Mouse (Mus musculus) heart, embryonic 13.5 days (tissue): ENCODE results near the gene Fgfr2. TPM values are rescaled to one million over a fixed set of nuclear protein-coding genes. Genes with fewer than 3 reads are reported as not detected.

Experiments used
- ATAC-seq: fragments of 200-750 bp; cut with Nextera tagmentation; 2 replicates; pipeline ENCODE4 v1.8.0; 2017; ENCODE audit warnings: moderate TSS enrichment; ENCODE audit not compliant: insufficient number of reproducible peaks, low FRiP score, low TSS enrichment; ENCODE audit errors: extremely low read depth
- H3K27ac ChIP-seq: fragments of 300-500 bp; sonication (generic); replicated peaks from 2 replicates; pipeline ENCODE4 v1.5.1; 2015; ENCODE audit warnings: moderate library complexity, mild to moderate bottlenecking, inconsistent platforms
- H3K27me3 ChIP-seq: fragments of 300-500 bp; sonication (generic); replicated peaks from 2 replicates; pipeline ENCODE4 v1.6.1; 2015; ENCODE audit warnings: mild to moderate bottlenecking, inconsistent platforms
- H3K36me3 ChIP-seq: fragments of 300-500 bp; sonication (generic); 2 replicates; pipeline ENCODE4 v1.6.1; 2015; ENCODE audit warnings: mild to moderate bottlenecking, inconsistent platforms
- H3K4me1 ChIP-seq: fragments of 300-500 bp; sonication (generic); 2 replicates; pipeline ENCODE4 v1.6.1; 2015; ENCODE audit warnings: inconsistent platforms
- H3K4me2 ChIP-seq: fragments of 300-500 bp; sonication (generic); 2 replicates; pipeline ENCODE4 v1.6.1; 2015; ENCODE audit warnings: inconsistent platforms, mild to moderate bottlenecking, moderate library complexity
- H3K4me3 ChIP-seq: fragments of 300-500 bp; sonication (generic); 2 replicates; pipeline ENCODE4 v1.5.1; 2015; ENCODE audit warnings: moderate library complexity, mild to moderate bottlenecking, inconsistent platforms
- H3K9ac ChIP-seq: fragments of 300-500 bp; sonication (generic); 2 replicates; pipeline ENCODE4 v1.6.1; 2015; ENCODE audit warnings: inconsistent platforms, mild to moderate bottlenecking, moderate library complexity
- H3K9me3 ChIP-seq: fragments of 300-500 bp; sonication (generic); 2 replicates; pipeline ENCODE4 v1.6.1; 2016; ENCODE audit warnings: inconsistent platforms
- WGBS: fragments of 180-500 bp; shearing (Covaris S2); methylation state at CpG from one replicate; pipeline ENCODE4 v1.1.7; 2015; ENCODE audit warnings: mixed read lengths; 5-methylcytosine and 5-hydroxymethylcytosine counted together
- polyA plus RNA-seq: library from polyadenylated mRNA; unstranded; fragments of >200 nt; fragmentation: Nextera tagmentation; extraction: Ambion mirVana; gene quantifications from 2 replicates; pipeline ENCODE4 v1.2.1, GENCODE M21; 2015

The Fgfr2 gene
- polyA plus RNA-seq, 1 experiment from 2014 or later, result 22.5 TPM

DNA sequence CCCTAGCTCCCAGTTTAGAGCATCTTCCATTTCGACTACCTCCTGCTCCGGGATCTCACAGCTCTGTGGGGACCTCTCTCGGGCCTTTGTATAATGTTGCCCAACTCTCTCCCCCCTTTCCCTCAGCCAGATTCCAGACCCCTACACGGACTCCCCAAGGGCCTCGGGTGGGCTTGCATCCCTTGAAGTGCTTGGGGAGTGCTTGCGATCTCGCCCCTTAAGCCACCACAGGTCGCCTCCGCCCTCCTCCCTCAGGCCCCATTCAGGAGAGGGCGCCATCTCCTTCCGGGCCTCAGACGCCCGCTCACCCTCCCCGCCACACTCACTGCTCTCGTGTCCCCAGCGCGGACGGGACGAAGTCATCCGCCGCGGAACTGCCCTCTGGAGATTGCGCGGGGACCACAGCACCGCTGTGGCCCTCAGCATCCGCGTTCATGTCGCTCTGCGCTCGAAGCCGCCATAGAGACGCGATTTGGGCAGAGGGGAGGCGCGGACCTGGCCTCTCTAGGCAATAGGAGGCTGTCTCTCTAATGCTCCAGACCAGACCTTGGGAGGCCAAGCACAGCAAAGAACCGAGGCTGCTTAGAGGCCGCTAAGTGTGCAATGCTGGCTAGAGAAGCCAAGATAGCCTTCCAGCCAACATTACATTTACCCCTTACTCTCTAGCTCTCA is 270.8 kb downstream of the Fgfr2 start, which contains the start of gene Eef1akmt2:
Gene Eef1akmt2, minus strand, starts transcription at position 501 of the 672 bp plus-strand sequence.
- Histone ChIP-seq H3K27ac (peak within 1 kb of the TSS; percentile 97), H3K4me3 (peak within 1 kb of the TSS; percentile 85), H3K36me3 (peaks cover 34% of the 10 kb centered on the region), H3K27me3 (no peaks in the 10 kb centered on the region), H3K4me1 (peaks cover 15% of the 10 kb centered on the region), H3K9ac (peak within 1 kb of the TSS; percentile 95), H3K9me3 (no peaks in the 10 kb centered on the region), H3K4me2 (peak within 1 kb of the TSS; percentile 69)
- peak; percentile 80 for ATAC-seq
- WGBS, result 0% methylated on average over 36 of the region's 37 CpGs

DNA sequence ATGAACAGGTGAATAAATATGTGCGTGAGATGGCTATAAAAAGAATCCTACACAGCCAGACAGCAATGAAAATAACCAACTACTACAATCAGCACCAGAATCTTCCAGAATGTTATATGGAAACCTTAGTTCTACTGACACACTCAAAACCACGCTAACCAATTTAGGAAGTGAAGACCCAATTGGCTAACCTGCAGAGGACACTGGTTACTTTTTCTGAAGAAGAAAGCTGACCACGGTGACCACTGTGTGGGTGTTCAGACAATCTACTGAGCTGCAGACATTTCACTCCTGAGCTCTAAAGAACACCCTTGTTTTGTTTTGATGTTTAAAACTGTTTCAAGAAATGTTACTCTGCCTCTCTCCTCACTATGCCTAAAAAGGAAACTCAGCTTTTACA is 280.0 kb downstream of the Fgfr2 start:
- WGBS, result 88% methylated on average over 3 of the region's 3 CpGs

DNA sequence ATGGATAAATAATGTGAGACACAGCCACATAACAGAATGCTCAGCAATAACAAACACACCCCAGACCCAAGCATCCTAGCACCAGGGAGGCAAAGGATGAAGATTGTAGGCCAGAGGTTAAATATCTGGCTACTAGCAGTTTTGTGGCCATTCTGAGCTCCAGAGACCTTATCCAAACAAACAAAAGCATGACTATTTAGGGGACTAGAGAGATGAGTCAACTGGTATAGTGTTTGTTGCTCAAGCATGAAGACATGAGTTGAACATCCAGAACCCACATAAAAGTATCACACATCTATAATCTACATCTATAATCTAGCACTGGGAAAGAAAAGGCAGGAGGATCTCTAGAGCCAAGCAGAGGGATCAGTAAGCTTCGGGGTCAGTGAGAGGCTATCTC is 280.7 kb downstream of the Fgfr2 start:
- Histone ChIP-seq H3K9me3 (no peaks in the 10 kb centered on the region), H3K4me1 (peaks cover 4% of the 10 kb centered on the region), H3K27me3 (no peaks in the 10 kb centered on the region), H3K4me2 (no peak overlapping the region), H3K36me3 (peaks cover 54% of the 10 kb centered on the region), H3K27ac (no peak overlapping the region), H3K9ac (no peak overlapping the region), H3K4me3 (no peak overlapping the region)
- ATAC-seq, result no peak
- 81% methylated on average over 1 of the region's 1 CpGs for WGBS

More for the DNA sequence above, 280.0 kb downstream of the Fgfr2 start:
- Histone ChIP-seq H3K27ac (no peak overlapping the region), H3K4me2 (no peak overlapping the region), H3K4me1 (peaks cover 4% of the 10 kb centered on the region), H3K9ac (no peak overlapping the region), H3K36me3 (peaks cover 61% of the 10 kb centered on the region), H3K9me3 (no peaks in the 10 kb centered on the region), H3K4me3 (no peak overlapping the region), H3K27me3 (no peaks in the 10 kb centered on the region)
- ATAC-seq, result no peak

DNA sequence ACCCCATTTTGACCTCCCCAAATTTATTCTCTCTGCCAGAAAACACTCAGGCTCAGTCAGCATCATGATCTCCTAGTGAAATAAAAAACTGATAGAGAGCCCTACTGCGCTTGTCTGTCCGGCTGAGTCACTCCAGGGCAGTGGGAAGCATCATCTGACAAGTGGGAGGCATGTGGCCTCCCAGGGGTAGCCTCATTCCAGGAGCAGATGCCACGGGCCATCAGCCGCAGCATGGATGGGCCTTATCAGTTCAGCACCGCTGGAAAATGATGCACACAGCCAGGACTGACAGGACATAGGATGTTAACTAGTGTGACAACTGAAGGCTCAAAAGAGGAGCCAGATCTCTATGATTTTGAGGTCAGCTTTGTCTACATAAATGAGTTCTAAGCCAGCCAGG is 281.9 kb downstream of the Fgfr2 start:
- Histone ChIP-seq H3K36me3 (peaks cover 50% of the 10 kb centered on the region), H3K4me2 (no peak overlapping the region), H3K9ac (0 out of 2 replicates have a peak overlapping the region, but pooled peaks have one; percentile 28), H3K9me3 (no peaks in the 10 kb centered on the region), H3K4me3 (no peak overlapping the region), H3K27ac (no peak overlapping the region), H3K4me1 (peaks cover 4% of the 10 kb centered on the region), H3K27me3 (no peaks in the 10 kb centered on the region)
- ATAC-seq, result no peak
- 20% methylated on average over 5 of the region's 5 CpGs for WGBS

DNA sequence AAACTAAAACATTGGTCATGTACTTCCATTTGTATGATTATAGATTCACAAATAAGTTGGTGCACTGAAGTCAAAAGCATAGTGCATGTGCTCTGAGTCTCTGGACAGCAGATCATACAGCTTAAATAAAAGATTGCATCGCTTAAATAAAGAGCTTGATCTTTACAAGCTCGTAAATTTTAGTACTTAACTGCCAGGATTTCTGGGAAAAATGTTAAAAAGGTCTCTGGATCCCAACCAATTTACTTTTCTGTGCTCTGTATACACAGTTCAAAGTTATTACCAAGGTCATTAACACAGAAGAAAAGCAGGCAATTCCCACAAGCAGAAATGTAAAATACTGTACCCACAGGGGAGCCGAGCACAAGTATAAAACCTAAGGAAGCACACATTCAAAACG is 292.2 kb downstream of the Fgfr2 start:
- H3K4me1 ChIP-seq, result no peaks in the 10 kb centered on the region
- H3K9ac ChIP-seq, result no peak overlapping the region
- ATAC-seq, result no peak
- no peaks in the 10 kb centered on the region for H3K27me3 ChIP-seq
- no peaks in the 10 kb centered on the region for H3K9me3 ChIP-seq
- WGBS, result 90% methylated on average over 4 of the region's 4 CpGs
- H3K4me3 ChIP-seq, result no peak overlapping the region
- no peak overlapping the region for H3K4me2 ChIP-seq
- H3K36me3 ChIP-seq, result peaks cover 62% of the 10 kb centered on the region
- H3K27ac ChIP-seq, result no peak overlapping the region

DNA sequence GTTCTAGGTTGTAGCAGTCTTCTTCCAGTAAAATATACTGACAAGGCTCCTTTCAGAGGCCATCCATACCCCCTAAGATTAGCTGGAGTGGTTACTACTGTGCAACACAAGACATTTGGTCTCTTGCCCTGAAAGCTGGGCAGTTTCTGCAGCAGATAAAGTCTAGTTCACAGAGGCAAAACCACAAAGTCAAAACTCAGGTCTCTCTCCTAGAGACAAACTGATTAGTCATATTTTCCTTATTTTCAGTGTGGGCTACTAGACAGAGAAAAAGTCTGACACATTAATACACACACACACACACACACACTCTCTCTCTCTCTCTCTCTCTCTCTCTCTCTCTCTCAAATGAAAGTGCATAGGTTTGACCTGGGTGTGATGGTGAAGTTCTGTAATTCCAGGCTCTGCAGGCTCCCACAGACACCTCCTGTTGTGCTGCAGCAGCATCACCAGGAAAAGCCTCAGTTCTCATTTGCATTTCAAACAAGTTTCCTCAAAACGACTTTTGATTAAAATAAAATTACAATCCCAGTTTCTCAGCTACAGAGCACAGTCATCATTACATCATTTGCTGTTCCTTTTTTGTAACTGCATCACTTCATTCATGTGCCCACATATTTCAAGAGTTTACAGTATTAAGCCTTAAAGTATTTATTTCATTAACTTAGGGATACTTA is 298.7 kb downstream of the Fgfr2 start:
- H3K36me3 ChIP-seq, result peaks cover 52% of the 10 kb centered on the region
- no peak overlapping the region for H3K4me2 ChIP-seq
- WGBS, result 12% methylated on average over 1 of the region's 1 CpGs
- no peaks in the 10 kb centered on the region for H3K27me3 ChIP-seq
- ATAC-seq, result no peak
- no peak overlapping the region for H3K27ac ChIP-seq
- no peak overlapping the region for H3K4me3 ChIP-seq
- no peaks in the 10 kb centered on the region for H3K4me1 ChIP-seq
- no peak overlapping the region for H3K9ac ChIP-seq
- H3K9me3 ChIP-seq, result no peaks in the 10 kb centered on the region

DNA sequence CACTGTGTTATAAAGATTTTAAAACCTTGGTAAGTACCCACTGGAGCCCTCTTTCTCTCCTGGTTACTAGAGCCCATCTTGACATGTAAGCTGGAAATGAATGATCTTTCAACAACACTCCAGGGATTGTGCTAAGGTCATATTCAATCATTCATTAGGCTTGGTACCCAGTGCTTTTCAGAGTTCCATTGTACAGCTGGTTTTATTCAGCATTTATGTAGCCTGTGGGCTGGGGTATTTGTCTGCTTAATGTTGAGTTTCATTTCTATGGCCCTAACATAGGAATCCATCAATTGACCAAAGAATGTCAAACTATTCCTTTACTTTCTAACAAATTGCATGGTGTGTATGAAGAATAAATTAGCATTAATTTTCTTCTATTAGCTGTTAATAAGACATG is 299.3 kb downstream of the Fgfr2 start:
- no peak overlapping the region for H3K4me3 ChIP-seq
- no peak for ATAC-seq
- no peak overlapping the region for H3K4me2 ChIP-seq
- no peaks in the 10 kb centered on the region for H3K27me3 ChIP-seq
- no peaks in the 10 kb centered on the region for H3K4me1 ChIP-seq
- H3K9ac ChIP-seq, result no peak overlapping the region
- peaks cover 52% of the 10 kb centered on the region for H3K36me3 ChIP-seq
- no peaks in the 10 kb centered on the region for H3K9me3 ChIP-seq
- no peak overlapping the region for H3K27ac ChIP-seq

DNA sequence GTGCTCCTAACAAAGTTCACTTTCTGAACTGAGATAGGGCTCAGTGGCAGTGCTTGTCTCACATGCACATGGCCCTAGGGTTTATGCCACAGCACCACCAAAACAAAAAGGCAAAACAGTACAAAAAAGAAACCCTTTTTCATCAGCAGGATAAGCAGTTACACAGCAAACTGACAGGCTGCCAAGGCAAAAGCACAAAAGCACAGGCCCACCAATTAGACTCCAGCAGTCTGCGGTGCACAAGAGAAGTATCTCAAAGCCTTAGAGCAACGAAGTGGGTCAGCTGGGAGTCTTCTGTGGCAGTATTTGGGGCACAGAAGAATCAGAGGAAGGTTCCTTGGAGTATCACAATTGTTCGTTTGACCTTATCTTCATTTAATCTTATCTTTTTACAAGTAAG is 302.5 kb downstream of the Fgfr2 start:
- Histone ChIP-seq H3K4me2 (no peak overlapping the region), H3K9me3 (no peaks in the 10 kb centered on the region), H3K36me3 (peaks cover 30% of the 10 kb centered on the region), H3K27me3 (no peaks in the 10 kb centered on the region), H3K27ac (no peak overlapping the region), H3K4me3 (no peak overlapping the region), H3K9ac (no peak overlapping the region), H3K4me1 (no peaks in the 10 kb centered on the region)
- ATAC-seq, result no peak
- WGBS, result 65% methylated on average over 3 of the region's 3 CpGs

DNA sequence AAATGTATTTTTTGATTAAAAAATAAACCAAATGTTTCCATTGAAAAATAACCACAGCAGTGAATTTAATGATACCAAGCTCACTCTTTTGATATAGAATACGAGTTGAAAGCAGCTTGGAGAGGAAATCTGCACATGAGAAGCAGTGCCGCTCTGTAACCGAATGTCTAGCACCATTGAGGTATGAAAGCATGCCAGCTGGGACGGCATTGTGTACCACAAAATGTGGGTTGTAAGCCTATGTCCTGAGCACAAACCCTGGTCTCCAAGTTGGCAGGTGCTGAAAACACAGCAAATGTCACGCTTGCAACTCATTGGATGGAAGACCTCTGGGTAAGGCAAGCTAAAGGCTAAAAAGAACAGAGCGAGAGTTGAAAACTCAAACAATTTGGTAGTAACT is 306.1 kb downstream of the Fgfr2 start:
- no peak for ATAC-seq
- H3K4me1 ChIP-seq, result peaks cover 12% of the 10 kb centered on the region
- H3K36me3 ChIP-seq, result peaks cover 15% of the 10 kb centered on the region; the same call in 1 of the 2 replicates
- 88% methylated on average over 6 of the region's 6 CpGs for WGBS
- H3K4me3 ChIP-seq, result no peak overlapping the region
- H3K9me3 ChIP-seq, result no peaks in the 10 kb centered on the region
- H3K27ac ChIP-seq, result no peak overlapping the region
- no peak overlapping the region for H3K4me2 ChIP-seq
- H3K27me3 ChIP-seq, result no peaks in the 10 kb centered on the region
- no peak overlapping the region for H3K9ac ChIP-seq

DNA sequence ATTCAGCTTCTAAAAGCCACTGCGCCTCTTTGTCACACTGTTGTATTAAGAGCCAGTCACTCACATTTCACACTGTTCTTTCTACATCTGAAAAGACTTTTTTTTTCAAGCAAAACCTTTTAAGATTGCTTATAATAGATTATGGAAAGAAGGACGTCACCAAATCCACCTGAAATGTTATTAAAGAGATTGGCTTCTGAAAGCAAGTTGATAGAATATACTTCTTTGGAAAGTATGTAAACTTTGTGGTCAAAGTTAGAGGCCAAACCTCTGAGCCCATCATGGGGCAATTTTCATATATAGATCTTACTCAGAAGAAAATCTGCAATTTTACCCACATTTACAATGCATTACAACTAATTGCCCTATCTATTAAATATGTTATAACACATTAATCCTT is 306.6 kb downstream of the Fgfr2 start:
- Histone ChIP-seq H3K36me3 (peaks cover 15% of the 10 kb centered on the region; the same call in 1 of the 2 replicates), H3K4me3 (no peak overlapping the region), H3K4me2 (no peak overlapping the region), H3K9ac (no peak overlapping the region), H3K27ac (no peak overlapping the region), H3K9me3 (no peaks in the 10 kb centered on the region), H3K4me1 (peaks cover 17% of the 10 kb centered on the region), H3K27me3 (no peaks in the 10 kb centered on the region)
- ATAC-seq, result no peak
- 89% methylated on average over 2 of the region's 2 CpGs for WGBS

DNA sequence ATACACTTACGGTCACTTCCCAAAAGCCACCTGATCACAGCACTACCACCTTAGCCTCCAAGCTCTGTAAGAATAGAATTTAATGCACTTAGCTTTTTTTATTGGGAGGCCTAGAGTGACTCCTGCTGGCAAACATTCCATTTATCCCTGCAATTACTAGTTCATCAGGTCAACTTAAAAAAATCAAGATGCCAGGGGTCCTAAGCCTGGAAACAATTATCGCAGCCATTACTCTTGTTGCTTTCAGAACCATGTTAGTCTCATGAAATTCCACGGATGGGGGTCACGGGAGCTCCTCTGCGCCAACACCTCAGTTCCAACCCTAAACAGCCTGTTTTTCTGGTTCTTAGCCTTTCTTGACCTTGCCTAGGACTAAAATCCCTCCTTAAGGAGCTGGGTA is 308.1 kb downstream of the Fgfr2 start:
- Histone ChIP-seq H3K9ac (no peak overlapping the region), H3K27ac (no peak overlapping the region), H3K4me1 (peaks cover 31% of the 10 kb centered on the region), H3K27me3 (no peaks in the 10 kb centered on the region), H3K4me2 (no peak overlapping the region), H3K36me3 (peaks cover 8% of the 10 kb centered on the region; the same call in 1 of the 2 replicates), H3K4me3 (no peak overlapping the region), H3K9me3 (no peaks in the 10 kb centered on the region)
- WGBS, result 76% methylated on average over 5 of the region's 5 CpGs
- no peak for ATAC-seq

DNA sequence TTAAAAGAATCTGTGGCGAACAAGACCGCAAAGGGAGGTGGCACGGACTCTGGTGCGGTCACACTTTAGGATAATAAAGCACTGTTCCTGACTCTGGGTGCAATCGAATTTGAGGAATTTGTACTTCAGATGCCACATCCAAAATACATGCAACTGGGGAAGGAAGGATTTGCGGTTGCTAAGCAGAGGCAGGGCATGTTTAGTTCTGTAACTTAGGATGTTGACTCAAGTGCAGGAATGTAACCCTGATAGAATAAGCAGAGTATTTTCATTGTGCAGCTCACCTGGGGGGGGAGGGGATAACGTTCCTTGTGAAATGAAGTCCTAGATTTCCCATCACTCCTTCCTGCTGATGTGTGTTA is 309.1 kb downstream of the Fgfr2 start:
- 1% methylated on average over 7 of the region's 7 CpGs for WGBS
- Histone ChIP-seq H3K4me3 (peak overlapping the region; percentile 79), H3K4me2 (peak overlapping the region; percentile 89), H3K4me1 (peaks cover 42% of the 10 kb centered on the region), H3K9me3 (no peaks in the 10 kb centered on the region), H3K27me3 (no peaks in the 10 kb centered on the region), H3K27ac (peak overlapping the region; percentile 94), H3K9ac (peak overlapping the region; percentile 91), H3K36me3 (peaks cover 6% of the 10 kb centered on the region; the same call in 1 of the 2 replicates)
- ATAC-seq, result no peak
